Mouse (Mus musculus): Measurements from ENCODE around the gene Gm15217.

The Gm15217 gene

GRCm38 (mm10) chr14:46379285-46379684 lies at the start of gene Gm15217:
Gm15217 (plus strand) TSS chr14:46379414.
- peak; percentile 46 for DNase-seq

GRCm38 (mm10) chr14:46333421-46334237 lies 45.6 kb upstream of the Gm15217 start:
- DNase-seq, result no peak

DNA sequence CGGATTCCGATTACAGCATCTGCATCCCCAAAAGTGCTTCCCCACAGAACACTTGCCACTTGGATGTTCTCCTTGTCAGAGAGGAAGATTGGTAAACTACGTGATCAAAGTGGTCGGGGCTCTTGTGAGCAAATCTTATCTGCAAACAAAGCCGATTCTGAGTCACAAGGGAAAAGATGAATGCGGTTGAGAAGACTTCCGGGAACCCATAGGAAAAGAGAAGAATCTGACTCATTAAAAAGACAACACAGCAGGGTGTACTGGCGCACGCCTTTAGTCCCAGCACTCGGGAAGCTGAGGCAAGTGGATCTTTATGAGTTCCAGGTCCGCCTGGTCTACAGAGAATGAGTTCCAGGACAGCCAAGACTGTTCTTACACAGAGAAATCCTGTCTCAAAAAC lies 40.4 kb upstream of the Gm15217 start:
- no peak for DNase-seq

GRCm38 (mm10) chr14:46344750-46345149 lies 34.5 kb upstream of the Gm15217 start:
- DNase-seq, result no peak

DNA sequence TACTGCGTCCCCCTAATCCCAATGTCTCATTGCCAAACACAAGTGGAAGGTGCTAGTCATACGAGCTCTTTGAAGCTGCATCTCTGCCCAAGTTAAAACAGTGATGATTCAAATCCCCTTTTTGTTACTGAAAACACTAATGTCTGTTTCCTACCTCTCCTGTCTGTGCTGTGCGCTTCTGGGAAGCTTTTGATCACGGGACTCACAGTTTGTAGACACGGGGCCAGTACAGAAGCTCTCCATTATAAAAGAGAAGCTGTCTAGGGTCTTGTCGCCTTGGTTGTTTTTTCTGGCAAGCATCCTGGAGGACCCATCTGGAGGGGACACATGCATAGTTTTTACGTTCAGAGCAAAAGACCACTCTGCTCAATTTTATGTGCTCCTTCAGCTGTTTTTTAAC lies 21.9 kb upstream of the Gm15217 start:
- DNase-seq, result no peak

GRCm38 (mm10) chr14:46357696-46358095 lies 21.5 kb upstream of the Gm15217 start:
- no peak for DNase-seq

- DNase-seq, result peak; percentile 40
Measured at GRCm38 (mm10) chr14:46363209-46363608, 16.0 kb upstream of the Gm15217 start.

DNA sequence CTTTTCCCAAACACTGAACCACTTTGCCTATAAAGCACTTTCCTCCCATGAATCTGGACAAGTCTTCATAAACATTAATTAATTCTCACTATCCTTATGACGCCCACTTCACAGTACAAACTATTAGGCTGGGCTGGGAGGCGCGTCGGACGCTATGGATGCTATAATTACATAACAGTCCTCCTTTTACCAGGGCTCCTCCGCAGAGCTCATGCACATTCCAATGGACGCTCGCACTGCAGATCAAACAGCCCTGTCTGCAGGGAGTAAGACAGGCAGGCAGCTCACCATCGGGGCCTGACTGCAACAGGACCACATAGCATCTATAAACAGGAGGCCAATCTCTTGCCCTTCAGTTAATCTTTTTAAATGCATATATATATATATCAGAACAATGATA lies 6.8 kb upstream of the Gm15217 start:
- no peak for DNase-seq

DNA sequence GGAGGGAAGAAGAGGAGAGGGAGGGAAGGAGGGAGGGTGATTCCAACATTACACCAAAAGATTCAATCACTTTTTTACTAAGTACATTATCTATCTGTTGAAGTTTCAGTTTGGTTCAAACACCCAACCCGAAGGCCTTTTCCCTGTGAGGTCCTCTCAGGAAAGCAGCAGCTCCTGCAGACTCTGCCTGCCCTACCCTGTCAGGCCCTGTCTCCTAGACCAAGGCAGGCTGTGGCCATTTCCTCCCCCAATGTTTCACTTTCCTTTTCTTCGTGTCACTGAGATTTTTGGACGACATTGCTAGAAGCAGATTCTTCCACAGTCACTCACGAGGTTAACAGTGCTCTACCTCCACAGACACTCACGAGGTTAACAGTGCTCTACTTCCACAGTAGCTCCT lies 3.4 kb upstream of the Gm15217 start:
- no peak for DNase-seq

DNA sequence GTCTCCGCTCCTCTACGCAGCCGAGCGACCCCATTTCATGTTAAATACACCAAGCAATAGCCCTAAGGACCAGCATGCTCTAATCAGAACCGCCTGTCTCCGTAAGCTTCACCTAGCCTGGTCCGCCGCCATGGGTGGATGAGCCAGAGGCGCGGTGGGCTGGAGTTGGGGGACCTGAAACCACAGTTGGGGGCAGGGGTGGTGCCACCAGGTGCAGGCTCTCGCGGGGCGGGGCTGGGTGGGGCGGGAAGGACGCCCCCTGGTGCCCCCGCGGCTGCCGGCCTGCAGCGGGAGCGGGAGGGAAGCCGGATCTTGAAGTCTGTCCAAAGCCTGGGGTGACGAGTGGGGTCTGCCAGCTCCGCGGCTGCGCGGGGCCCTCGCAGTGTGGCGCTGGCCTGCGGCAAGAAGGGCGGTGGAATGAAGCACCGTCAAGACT lies 1.1 kb downstream of the Gm15217 start:
- DNase-seq, result peak; percentile 64

DNA sequence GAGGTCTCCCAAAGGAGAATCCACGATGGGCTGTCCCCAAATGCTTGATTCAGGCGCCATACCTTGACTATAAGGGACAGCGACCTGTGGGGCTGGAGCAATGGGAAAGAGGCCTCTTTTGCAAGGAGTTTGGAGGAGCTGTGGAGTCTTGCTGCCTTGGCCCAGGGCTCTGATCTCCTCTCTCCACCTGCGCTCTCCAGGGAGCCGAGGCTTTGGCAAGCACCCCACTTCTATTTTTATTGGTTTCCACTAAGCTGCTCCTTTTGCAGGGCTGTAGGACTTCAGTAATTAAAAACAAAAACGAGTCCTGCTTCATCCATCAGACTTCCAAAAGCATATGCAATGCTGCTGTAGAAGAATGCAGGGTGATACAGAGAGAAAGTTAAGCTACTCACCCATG lies 2.2 kb downstream of the Gm15217 start:
- DNase-seq, result no peak

DNA sequence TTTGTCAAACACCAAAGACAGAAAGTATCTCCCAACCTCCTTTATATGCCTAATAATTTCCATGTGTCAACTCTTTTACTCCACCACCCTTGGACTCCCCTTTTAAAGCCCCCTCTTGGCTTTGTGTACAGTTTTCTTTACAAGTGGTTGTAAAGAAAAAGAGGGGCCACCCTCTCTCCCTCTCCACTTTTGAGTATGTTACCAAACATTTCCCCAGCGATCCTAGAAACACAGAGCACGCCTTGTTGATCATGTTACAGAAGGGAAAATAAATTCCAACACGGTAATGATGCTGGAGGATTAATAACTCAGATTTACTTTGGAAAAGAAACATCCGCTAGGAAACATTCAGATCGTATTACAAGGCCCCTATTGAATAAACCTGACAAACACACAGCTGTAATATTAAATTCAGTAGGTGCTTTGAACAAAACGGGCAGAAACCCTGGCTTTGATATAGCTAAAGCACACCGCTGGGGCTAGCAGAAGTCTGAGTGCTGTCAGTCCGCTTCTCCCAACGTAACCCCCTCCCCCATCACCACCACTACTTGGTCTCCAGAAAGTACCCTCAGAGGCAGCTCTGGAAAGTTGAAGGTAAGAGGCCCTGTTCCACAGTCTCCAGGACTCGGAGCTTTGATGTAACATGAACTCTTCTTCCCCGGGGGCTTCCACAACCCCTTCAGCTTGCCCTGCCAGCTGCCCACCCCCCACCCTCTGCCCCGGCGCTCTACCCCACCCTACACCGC lies 5.9 kb downstream of the Gm15217 start:
- peak; percentile 28 for DNase-seq

GRCm38 (mm10) chr14:46385701-46386477 lies 6.7 kb downstream of the Gm15217 start:
- DNase-seq, result peak; percentile 59

- DNase-seq, result peak; percentile 47
Measured at GRCm38 (mm10) chr14:46386478-46387356, 7.5 kb downstream of the Gm15217 start.

DNA sequence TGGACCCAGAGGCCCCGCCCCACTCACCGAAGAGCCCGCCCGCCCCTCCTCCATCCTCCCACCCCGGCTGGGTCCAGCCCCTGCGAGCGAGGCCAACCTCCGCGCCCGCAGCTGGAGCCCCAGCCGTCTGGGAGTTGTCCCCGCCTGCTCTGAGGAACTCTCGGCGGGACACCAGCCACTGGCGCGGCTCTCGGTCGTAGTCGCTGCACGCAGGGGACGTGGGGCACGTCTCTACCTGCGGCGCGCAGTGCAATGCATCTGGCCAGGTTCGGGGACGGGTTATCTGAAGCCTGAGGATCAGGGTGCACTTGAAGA lies 8.1 kb downstream of the Gm15217 start:
- peak; percentile 90 for DNase-seq

DNA sequence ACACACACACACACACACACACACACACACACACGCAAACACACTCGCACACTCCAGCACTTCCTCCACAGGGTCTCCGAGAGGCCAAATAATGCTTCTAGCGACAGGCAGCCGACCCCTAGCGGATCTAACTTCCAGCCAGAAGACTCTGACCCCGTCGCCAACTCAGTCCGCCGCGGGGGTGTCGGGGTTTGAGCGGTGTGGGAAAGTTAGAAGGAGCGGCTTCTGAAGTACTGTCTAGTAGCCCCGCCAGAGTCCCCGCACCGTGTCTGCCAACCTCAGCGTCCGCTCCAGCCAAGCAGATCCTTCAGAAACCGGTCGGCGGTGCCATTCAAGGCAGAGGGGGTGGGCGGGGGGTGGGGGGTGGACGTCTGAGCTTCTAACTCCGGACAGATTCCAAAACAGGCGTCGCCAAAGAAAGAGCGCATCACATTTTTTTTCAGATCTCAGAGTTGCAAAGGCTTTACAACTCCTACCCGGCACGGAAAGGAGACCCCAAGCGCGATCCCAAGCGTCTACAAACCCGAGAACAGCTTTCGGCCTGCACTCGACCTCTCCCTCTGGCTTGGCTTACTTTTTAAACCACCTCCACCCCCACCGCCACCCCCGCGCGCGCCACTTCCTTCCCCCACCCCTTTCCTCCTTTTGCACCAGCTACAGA lies 8.7 kb downstream of the Gm15217 start:
- DNase-seq, result peak; percentile 71

- DNase-seq, result peak; percentile 75
Measured at GRCm38 (mm10) chr14:46388636-46389035, 9.4 kb downstream of the Gm15217 start.

DNA sequence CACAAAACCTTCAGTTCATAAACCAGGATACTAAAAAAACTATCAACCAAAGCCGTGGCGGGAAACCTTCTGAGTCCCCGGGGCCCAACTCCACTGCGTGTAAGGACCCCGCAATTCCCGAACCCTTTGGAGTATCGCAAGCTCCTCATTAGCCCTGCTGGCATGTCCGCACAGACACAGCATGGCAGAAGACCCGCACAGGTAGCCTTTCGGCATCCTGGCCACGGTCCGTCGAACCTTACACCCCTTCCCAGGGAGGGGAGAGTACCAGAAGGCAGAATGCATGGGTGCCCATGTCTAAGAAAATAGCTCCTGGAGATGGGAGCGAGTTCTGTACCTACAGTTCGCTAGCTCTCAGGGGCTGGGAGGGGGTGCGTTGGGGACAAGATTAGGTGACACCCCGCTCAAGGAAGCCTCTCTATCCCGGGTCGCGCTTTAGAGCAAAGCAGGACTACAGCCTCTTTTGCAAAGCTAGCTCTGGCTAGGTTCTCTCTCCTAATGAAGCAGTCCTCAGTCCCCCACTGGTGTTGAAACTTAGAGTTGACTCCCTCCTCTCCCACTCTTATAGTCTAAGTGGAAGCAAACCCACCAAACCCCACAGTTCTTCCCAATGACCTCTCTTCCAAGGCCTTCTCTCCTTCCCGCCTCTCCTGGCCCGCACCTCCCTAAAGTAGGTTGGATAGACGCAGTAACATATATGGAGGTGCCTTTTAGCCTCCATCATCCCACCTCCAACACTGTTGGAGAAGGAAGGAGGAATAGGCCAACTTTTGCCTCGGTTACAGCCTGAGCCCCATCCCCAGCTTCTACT lies 10.4 kb downstream of the Gm15217 start:
- DNase-seq, result no peak

DNA sequence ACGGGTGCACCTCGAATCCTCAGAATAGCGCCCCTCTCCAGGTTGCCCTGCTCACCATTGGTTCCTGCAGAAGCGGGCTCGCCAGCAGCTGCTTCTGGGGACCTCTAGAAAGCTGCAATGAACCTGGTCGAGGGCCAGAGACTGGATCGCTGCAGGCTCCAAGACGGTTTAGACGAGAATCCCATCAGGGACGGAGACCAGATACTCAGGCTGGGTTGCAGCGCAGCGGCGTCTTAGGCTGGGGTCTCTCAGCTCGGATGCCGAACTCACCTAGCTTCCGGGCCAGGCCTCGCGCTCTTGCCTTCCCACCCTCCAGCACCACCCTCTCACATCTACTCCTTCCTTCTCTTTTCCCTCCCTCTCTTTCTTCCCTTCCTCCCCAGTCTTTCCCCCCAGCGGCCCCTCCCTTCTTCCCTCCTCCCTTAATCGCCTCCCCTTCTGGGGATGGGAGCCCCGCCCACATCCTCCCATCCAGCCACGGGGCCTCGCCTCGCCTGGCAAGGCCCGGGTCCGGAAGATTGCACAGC lies 11.1 kb downstream of the Gm15217 start, which contains the start of gene Bmp4:
Gene Bmp4 (minus strand): TSS at position 421 of the 527 bp plus-strand sequence.
- peak; percentile 54 for DNase-seq

DNA sequence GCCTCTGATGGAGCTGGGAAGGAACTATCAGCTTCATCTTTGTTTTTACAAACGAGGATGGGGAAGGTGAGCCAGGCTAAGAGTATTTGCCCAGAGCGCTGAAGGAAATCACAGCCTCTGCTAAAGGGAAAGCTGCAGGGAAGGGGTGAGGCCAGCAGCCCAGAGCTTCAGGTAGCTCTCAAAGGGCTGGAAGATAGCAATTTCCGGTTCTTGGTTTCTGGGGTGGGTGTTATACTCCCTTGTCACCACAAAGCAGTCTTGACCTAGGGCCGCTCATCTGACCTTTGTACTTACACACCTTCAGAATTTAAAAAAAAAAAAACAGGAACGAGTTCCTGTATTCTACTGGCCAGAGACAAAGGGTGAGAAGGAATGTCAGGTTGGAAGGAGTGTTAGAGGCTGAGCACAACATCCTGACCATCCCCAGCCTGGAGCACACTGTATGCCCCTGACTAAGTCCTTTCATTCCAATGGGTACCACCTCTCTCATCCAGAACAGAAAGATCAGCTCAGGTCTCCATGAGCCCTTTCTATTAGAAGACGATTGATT lies 12.5 kb downstream of the Gm15217 start:
- no peak for DNase-seq

All from kidney, adult 18-20 months (tissue).